Mouse (Mus musculus) midbrain, embryonic 14.5 days (tissue): ENCODE data around the gene Tmprss11c. TPM values are rescaled to one million over a fixed set of nuclear protein-coding genes. Genes with fewer than 3 reads are reported as not detected.

Experiments
- ATAC-seq: fragments of 200-750 bp; cut with Nextera tagmentation; 2 replicates; pipeline ENCODE4 v1.8.0; 2017; ENCODE audit warnings: moderate number of reproducible peaks, moderate library complexity; ENCODE audit not compliant: low FRiP score, low TSS enrichment
- DNase-seq: peaks from one replicate; pipeline ENCODE4 v3.0.0-alpha.2; 2015
- H3K27ac ChIP-seq: fragments of 300-500 bp; sonication (generic); replicated peaks from 2 replicates; pipeline ENCODE4 v1.5.1; 2014; ENCODE audit warnings: mild to moderate bottlenecking, low read depth, low read length, moderate library complexity
- H3K27me3 ChIP-seq: fragments of 300-500 bp; sonication (generic); 2 replicates; pipeline ENCODE4 v1.6.1; 2014; ENCODE audit warnings: low read length, control low read depth, mixed read lengths; ENCODE audit not compliant: control insufficient read depth, insufficient read depth
- H3K36me3 ChIP-seq: fragments of 300-500 bp; sonication (generic); 2 replicates; pipeline ENCODE4 v1.6.1; 2014; ENCODE audit warnings: low read length, control low read depth; ENCODE audit not compliant: control insufficient read depth, insufficient read depth
- H3K4me1 ChIP-seq: fragments of 300-500 bp; sonication (generic); 2 replicates; pipeline ENCODE4 v1.6.1; 2014; ENCODE audit warnings: mild to moderate bottlenecking, antibody characterized with exemption, low read length, control low read depth; ENCODE audit not compliant: control insufficient read depth, insufficient read depth
- H3K4me2 ChIP-seq: fragments of 300-500 bp; sonication (generic); 2 replicates; pipeline ENCODE4 v1.6.1; 2014; ENCODE audit warnings: mild to moderate bottlenecking, low read length, moderate library complexity
- H3K4me3 ChIP-seq: fragments of 300-500 bp; sonication (generic); replicated peaks from 2 replicates; pipeline ENCODE4 v1.5.1; 2014; ENCODE audit warnings: low read depth, low read length
- H3K9ac ChIP-seq: fragments of 300-500 bp; sonication (generic); replicated peaks from 2 replicates; pipeline ENCODE4 v1.6.1; 2014; ENCODE audit warnings: mild to moderate bottlenecking, low read length, moderate library complexity
- H3K9me3 ChIP-seq: fragments of 300-500 bp; sonication (generic); 2 replicates; pipeline ENCODE4 v1.6.1; 2016; ENCODE audit warnings: low read length, control low read depth, mixed read lengths; ENCODE audit not compliant: control insufficient read depth
- WGBS: fragments of 180-500 bp; shearing (Covaris S2); extraction: QIAGEN DNeasy Blood & Tissue Kit; methylation state at CpG from one replicate; pipeline ENCODE4 v1.1.7; 2014; 5-methylcytosine and 5-hydroxymethylcytosine counted together
- polyA plus RNA-seq: library from polyadenylated mRNA; unstranded; fragments of >200 nt; fragmentation: Nextera tagmentation; extraction: Ambion mirVana; gene quantifications from 2 replicates; pipeline ENCODE4 v1.2.1, GENCODE M21; 2014

The Tmprss11c gene
- polyA plus RNA-seq, 1 experiment from 2014 or later, result not detected

DNA sequence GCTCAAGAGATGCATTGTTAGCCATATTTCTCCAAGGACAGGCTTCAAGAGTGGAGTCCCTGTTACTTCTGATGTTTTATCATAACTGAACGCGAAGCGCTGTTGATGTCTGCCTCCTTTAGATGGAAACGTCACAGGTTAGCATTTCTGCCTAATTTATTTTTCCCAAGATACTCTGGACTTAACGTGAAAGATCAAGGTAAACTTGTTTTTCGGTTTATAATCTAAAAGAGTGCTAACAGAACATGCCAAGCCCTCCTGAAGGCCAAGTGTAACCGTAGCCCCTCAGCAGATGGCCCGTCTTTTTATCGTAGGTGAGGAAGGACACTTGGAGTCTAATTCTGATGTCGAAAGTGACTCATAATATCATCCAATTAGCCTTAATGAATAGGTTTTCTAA, 91.3 kb downstream of the Tmprss11c start, which contains the start of gene Gnrhr:
Gene Gnrhr (minus strand): TSS at position 101 of the 400 bp plus-strand sequence.
- no peaks in the 10 kb centered on the region for H3K4me1 ChIP-seq
- no peak within 1 kb of the TSS for H3K4me2 ChIP-seq
- H3K27me3 ChIP-seq, result no peaks in the 10 kb centered on the region
- no peaks in the 10 kb centered on the region for H3K9me3 ChIP-seq
- H3K4me3 ChIP-seq, result no peak within 1 kb of the TSS
- no peak for ATAC-seq
- H3K9ac ChIP-seq, result no peak within 1 kb of the TSS
- no peaks in the 10 kb centered on the region for H3K36me3 ChIP-seq
- WGBS, result 92% methylated on average over 10 of the region's 10 CpGs
- no peak for DNase-seq
- no peak within 1 kb of the TSS for H3K27ac ChIP-seq

DNA sequence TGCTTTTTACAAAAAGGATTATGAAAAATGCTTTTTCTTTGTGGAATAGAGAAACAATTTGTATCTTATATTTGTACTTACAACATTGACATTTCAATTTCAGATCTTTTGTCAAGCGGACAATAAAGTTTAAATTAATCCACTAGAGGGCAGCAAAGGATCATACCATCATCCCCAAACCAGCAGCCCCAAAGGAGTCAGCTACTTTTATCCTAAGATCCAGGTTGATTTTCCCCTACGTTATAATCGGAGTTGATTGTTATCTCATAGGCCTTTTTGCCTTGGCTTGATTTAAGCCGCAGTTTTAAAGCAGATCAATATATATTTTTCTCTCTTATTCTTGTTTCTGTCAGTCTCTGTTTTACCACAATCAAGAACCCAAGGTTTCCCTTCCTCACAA, 97.8 kb downstream of the Tmprss11c start:
- DNase-seq (peak; percentile 89), ATAC-seq (peak; percentile 65; the same call in 1 of the 2 replicates)
- Histone ChIP-seq H3K4me3 (no peak overlapping the region), H3K27ac (no peak overlapping the region), H3K9me3 (no peaks in the 10 kb centered on the region), H3K9ac (no peak overlapping the region), H3K27me3 (no peaks in the 10 kb centered on the region), H3K36me3 (no peaks in the 10 kb centered on the region), H3K4me2 (no peak overlapping the region), H3K4me1 (no peaks in the 10 kb centered on the region)
- 12% methylated on average over 4 of the region's 4 CpGs for WGBS

DNA sequence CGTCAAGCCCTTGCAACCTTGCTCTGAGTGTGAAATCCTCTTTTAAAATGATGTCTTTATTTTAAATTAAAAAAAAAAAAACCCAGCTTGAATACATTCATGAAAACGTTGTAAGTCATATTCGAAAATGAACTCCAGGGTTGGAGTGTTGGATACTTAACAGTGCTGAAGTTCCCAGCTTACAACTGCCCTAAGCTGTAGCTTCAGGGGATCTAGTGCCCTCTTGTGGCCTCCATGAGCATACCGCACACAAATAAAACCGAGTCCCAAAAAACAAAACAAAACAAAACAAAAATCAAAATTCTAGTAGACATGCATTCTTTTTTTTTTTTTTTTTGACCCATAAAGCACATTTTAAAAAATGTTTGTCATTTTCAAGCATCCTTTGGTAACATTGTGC, 98.3 kb downstream of the Tmprss11c start:
- no peaks in the 10 kb centered on the region for H3K4me1 ChIP-seq
- 23% methylated on average over 5 of the region's 5 CpGs for WGBS
- H3K27ac ChIP-seq, result no peak overlapping the region
- DNase-seq (peak; percentile 71), ATAC-seq (0 out of 2 replicates have a peak, but pooled peaks have one; percentile 46)
- H3K9me3 ChIP-seq, result no peaks in the 10 kb centered on the region
- no peak overlapping the region for H3K9ac ChIP-seq
- H3K36me3 ChIP-seq, result no peaks in the 10 kb centered on the region
- H3K27me3 ChIP-seq, result no peaks in the 10 kb centered on the region
- H3K4me2 ChIP-seq, result no peak overlapping the region
- H3K4me3 ChIP-seq, result no peak overlapping the region

DNA sequence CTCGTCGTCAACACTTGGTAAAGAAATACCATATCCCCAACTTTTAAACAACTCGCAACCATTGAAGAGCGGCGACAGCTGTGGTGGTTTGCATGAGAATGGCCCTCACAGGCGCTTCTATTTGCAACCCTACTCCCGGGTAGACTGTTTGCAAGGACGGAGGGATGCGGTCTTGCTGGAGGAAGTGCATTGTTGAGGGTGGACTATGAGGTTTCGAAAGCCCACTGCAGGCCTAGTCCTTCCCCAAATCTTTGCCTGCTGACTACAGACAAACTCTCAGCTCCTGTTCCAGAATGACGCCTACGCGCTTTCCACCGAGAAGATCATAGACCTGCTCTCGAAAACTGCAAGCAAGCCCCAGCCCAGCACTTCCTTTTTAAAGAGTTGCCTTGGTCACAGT, 98.8 kb downstream of the Tmprss11c start:
- Histone ChIP-seq H3K4me3 (no peak overlapping the region), H3K9ac (no peak overlapping the region), H3K27ac (no peak overlapping the region), H3K4me1 (no peaks in the 10 kb centered on the region), H3K36me3 (no peaks in the 10 kb centered on the region), H3K27me3 (no peaks in the 10 kb centered on the region), H3K9me3 (no peaks in the 10 kb centered on the region), H3K4me2 (no peak overlapping the region)
- DNase-seq (no peak), ATAC-seq (no peak)
- 36% methylated on average over 15 of the region's 15 CpGs for WGBS

DNA sequence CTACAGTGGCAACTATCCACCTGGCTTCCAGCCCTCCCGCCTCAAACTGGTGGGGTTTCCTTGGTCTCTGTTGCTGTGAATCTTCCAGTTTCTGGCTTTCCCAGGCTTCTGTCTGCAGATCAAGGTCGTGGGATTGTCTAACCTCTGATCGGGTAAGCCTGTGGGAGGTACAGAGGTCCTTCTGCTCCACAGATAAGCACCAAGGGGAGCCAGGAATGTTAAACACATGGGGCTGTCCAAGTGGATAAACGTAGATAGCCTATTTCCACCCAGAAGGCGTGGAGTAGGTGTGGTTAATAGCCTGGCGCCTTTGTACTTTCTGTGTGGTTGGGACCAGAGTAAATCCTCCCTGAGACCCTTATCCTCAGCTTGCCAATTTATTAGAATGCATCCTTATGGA, 101.7 kb downstream of the Tmprss11c start:
- DNase-seq, result no peak
- no peaks in the 10 kb centered on the region for H3K27me3 ChIP-seq
- no peak overlapping the region for H3K27ac ChIP-seq
- no peak overlapping the region for H3K4me3 ChIP-seq
- H3K9me3 ChIP-seq, result no peaks in the 10 kb centered on the region
- 86% methylated on average over 6 of the region's 6 CpGs for WGBS
- ATAC-seq, result no peak
- no peaks in the 10 kb centered on the region for H3K4me1 ChIP-seq
- no peak overlapping the region for H3K9ac ChIP-seq
- H3K4me2 ChIP-seq, result no peak overlapping the region
- no peaks in the 10 kb centered on the region for H3K36me3 ChIP-seq

Other genes with a start within 250 kb of the Tmprss11c start
- gene Cenpc1, start 223.7 kb downstream of the Tmprss11c start, polyA plus RNA-seq, result 31.5 and 39.9 TPM in 2 replicates
- gene Stap1, start 217.6 kb downstream of the Tmprss11c start, polyA plus RNA-seq, result 0.32 and 0.51 TPM in 2 replicates
- gene Uba6, start 116.5 kb downstream of the Tmprss11c start, polyA plus RNA-seq, result 17.1 and 20.2 TPM in 2 replicates
- not detected in 2 replicates for gene Gnrhr, start 91.4 kb downstream of the Tmprss11c start, polyA plus RNA-seq
- not detected in 2 replicates for gene Tmprss11d, start 84.1 kb upstream of the Tmprss11c start, polyA plus RNA-seq
- not detected in 2 replicates for gene Tmprss11a, start 179.7 kb upstream of the Tmprss11c start, polyA plus RNA-seq
- not detected in 2 replicates for gene Tmprss11g, start 229.3 kb upstream of the Tmprss11c start, polyA plus RNA-seq